Mouse (Mus musculus) heart, postnatal 0 days (tissue): ENCODE measurements around the gene St8sia1.

Source experiments
- CTCF ChIP-seq: IDR thresholded peaks from 2 replicates; pipeline ENCODE4 v1.5.1; 2016; ENCODE audit warnings: antibody characterized with exemption, control low read depth, low read depth
- EP300 ChIP-seq: IDR thresholded peaks from 2 replicates; pipeline ENCODE4 v1.6.1; 2016; ENCODE audit warnings: antibody characterized with exemption, low read depth

DNA sequence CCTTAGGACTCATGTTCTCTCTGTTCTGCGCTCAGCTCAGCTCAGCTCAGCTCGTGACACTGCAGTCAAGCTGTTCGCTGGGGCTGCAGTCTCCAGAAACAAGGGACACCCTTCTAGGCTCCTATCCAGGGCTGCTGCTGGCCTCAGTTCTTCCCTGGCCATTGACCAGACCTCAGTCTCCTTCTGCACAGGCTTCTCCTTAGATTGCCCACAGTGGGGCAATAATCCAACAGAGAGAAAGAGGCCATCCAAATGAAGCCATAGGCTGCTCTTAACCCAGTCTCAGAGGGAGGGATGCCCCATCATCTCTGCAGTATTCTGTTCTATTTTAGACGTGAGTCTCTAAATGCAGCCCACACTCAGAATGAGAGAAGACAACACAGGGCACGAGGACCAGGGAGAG, 15.3 kb downstream of the St8sia1 start:
- TF ChIP-seq CTCF (no peak), EP300 (no peak)
